Mouse (Mus musculus) urinary bladder, postnatal 25 days (tissue): ENCODE measurements at regions not wholly inside any gene's neighbourhood (a gene's known extent, or its start where the extent isn't known, plus 50 kb on each side); places are given as distances from the start of the nearest gene placed in this dataset.

Experiments
- DNase-seq: peaks from one replicate; pipeline ENCODE4 v3.0.0; 2022; ENCODE audit warnings: low spot score

DNA sequence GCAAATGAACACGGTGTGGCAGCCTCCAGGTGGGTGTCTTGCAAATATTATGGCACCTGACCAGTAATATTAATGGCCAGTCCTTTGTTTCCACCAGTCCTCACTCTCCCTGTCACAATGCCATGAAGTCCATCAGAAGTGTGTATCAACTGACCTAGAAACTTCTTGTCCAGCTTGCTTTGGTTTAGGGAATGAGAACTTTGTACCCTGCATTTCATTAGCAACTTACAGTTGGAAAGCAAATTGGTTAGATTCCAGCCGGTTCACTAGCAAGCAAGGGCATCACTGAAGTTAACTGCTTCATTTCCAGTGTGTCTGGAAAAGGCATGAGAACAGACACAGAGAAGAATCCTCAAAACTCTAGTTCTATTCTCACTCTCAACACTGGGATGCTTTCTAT lies 178.1 kb upstream of the Lyplal1 start:
- DNase-seq, result no peak

DNA sequence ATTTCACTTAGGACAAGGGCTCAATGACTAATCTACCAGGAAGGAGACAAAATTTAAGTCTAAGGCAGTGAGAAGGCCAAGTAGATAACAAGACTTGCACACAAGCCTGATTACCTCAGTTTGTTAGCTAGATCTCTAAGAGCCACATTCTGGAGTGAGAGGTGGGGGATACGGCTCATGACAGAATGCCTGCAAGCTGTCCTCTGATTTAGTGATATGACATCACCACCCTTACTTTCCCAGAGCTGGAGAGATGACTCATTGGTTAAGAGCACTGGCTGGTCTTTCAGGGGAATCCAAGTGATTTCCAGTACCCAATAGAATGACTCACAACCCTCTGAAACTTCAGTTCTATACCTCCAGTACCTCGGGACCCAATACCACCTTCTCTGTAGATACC lies 177.5 kb upstream of the Lyplal1 start:
- no peak for DNase-seq

DNA sequence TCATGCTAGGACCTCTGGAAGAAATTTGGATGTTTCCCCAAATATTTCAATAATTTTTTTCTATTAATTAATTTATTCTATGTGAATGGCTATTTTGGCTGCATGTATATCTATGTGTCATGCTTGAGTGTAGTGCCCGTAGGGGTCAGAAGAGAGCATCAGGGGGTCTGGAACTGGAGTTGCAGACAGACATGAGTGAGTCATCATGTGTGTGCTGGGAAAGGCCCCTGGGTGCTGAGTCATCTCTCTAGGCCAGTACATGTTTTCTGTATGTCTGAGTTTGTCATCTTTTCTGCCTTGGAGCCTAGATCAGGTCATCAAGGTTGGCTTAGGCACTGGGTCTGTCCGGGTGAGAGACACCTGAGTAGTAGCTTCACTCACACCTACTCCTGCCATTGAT lies 172.0 kb upstream of the Lyplal1 start:
- DNase-seq, result no peak

DNA sequence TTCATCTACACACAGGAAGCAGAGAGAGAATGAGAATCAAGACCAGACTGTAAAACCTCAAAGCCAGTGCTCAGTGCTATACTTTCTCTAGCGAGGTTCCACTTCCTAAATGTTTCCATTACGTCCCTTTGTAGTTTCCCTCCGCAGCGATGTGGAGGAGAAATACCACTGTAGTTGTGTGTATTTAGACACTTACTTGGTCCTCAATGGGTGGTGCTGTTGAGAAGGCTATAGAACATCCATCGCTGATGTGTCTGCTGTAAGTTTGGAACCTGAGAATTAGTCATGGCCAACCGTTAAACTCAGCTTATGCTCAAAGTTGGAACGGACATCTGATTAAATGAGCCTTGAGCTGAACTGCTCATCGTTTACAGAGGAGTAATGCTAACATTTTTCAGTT lies 170.7 kb upstream of the Lyplal1 start:
- DNase-seq, result no peak

DNA sequence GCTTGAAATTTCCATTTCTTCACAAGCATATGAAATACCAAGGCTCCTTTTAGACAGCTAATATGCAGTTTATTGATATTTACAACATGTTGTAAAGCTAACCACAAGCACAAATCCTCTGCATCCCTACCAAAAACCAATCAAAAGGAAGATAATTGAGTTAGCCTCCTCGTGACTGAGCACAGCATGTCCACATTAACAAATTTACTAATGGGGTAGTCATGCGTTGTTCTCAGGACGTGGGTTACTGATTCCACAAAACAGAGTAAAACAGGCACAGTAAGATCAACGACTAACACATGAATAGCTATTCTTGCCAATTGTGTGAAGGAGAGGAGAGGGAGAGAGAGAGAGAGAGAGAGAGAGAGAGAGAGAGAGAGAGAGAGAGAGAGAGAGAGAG lies 169.3 kb upstream of the Lyplal1 start:
- DNase-seq, result no peak

DNA sequence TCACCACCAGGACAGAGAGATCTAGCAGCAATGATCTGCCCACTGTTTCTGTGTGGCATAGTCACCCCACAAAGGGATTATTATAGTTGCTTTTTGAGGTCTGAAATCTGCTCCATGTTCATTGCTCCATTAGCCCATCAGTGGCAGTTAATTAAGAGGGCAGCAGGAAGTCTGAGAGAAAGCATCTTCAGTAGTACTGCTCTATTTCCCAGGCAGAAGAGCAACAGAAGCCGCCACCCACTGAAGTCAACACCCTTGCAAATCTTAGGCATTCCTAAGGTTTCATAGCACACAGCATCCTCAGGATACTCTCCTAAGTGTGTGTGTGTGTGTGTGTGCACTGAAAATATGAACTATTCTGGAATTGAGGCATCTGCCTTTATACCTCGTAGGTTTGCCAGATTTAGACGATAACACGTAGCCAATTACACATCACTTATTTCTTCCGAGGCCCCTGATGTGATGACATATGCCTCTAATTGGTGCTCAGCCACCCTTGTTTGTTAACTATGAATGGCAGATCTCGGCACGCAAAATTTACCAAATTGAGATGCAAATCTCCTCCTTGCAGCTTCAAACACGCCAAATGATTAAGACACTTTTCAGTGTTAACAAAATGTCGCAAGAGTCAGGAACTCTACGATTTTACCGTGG lies 161.0 kb upstream of the Lyplal1 start:
- no peak for DNase-seq

DNA sequence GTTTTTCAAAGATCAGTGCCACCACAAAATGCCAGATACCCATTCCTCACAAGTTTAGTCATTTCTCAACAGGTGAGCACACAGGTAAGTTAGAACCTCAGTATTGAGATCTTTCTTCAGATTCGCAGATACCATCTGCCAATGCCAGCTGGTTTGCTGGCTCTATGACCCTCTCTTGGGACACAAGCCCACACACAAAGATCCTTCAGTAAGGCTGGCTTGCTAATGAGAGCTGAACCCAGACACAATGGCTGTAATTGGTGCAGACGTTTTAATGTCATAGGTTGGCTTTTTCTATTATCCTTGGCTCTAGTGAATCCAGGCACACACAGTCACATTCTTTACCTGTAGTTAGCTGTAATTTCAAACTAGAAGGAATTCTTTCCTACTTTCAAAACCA lies 154.3 kb upstream of the Lyplal1 start:
- no peak for DNase-seq

DNA sequence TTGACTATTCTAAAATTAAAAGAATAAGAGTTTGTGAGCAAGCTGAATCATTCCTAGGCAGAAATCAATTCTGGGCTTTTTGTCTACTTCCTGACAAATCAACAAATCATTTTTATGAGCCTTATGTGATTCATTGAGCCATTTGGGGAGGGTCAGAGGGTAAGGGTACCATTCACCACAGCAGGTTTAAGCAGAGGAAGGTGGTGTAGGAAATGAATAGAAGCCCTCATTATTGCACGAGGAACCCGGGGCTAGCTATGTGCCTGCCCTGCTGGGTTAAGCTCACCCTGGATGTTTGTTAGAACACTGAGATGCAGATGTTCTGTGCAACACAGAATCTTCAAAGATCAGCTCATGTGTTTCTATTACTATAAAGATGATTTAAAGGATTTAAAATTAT lies 150.2 kb upstream of the Lyplal1 start:
- DNase-seq, result no peak

DNA sequence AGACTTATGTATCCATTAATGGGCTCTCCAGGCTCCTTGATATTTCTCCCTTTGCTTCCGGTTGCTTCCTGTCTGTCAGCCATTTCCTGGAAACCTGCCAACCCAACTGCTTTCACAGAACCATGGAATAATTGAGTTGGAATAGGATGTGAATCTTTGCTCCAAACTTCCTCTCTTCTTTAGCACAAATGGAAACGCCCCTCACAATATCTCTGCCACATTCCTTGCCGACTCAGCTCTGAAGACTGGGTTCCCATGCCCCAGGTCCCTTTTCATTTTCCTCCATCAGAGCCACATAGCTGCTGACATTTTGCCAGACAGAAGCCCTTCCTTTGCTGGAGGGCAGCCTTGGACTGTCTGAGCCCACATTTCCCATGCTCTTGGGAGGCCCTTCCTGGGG lies 147.5 kb upstream of the Lyplal1 start:
- DNase-seq, result no peak

DNA sequence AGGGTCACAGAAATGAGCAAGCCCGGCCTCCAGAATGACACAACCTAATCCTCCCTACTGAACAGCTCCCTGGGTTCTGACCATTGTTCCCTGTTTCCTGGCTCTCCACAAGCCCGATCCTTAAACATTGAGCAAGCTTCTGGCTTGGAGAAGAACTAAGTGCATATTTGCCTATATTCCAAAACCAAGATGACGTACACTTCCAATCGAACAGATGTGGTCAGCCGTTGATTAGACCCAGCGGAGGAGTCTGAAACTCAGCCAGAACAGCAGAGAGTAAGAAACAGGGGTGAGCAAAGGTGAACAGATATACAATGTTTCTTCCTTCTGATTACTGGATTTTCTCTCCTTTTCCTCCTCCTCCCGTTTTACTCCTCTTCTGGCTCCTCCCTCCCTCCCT lies 146.8 kb upstream of the Lyplal1 start:
- DNase-seq, result no peak

DNA sequence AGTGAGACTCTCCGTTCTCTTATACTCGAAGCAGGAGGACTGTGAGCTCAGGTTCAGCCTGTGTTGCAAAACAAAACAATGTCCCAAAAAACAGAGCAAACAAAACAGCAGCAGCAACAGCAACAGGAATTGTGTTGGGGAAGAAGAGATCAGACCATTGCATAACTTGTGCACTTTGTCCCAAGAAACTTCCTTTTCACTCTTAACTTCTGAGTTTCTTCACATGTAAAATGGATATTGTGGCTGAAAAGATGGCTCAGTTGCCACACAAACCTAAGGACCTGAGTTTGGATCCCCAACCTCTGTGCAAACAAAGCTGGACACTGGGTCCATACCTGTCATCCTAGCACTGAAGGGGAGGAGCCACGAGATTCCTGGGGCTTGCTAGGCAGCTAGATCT lies 146.1 kb upstream of the Lyplal1 start:
- DNase-seq, result no peak

DNA sequence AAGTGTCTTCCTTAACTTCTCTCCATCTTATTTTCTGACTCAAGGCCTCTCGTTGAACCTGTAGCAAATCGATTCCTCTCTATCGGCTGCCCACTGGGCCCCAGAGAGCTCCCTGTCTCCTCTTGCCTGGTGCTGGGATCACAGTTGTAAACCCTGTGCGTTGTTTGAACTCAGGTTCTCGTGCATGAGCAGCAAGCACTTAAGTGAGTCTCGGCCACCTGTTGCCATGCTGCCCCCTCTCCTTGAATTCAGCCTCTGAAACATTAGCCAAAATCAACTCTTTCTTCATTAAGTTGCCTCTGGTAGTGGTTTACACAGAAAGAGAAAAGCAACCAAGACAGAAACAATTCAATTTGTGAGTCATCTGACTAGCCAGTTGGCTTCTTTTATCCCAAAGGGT lies 144.9 kb upstream of the Lyplal1 start:
- no peak for DNase-seq

DNA sequence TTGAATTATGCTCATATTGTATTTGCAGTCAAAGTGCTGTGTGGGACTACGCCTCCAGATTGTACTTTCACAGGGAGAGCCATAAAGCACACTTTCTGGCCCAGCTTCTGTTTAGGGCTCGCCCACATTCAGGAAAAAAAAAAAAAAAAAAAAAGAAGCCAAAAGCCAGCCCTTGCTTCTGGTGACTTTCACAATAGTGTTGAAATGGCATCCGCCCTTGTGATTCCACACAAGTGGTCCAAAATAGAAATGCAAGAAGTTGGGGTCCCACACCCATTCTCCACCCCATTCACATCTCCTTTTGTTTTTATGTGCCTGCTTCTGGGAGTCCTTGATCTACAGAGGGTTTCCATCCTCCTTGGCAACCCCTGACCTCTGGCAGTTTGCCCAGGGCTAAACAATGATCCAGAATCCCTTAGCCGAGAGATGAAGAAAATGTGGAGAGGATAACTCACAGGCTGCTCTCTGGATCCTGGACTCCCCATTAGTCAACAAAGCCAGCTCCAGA lies 144.3 kb upstream of the Lyplal1 start:
- DNase-seq, result peak; percentile 56

DNA sequence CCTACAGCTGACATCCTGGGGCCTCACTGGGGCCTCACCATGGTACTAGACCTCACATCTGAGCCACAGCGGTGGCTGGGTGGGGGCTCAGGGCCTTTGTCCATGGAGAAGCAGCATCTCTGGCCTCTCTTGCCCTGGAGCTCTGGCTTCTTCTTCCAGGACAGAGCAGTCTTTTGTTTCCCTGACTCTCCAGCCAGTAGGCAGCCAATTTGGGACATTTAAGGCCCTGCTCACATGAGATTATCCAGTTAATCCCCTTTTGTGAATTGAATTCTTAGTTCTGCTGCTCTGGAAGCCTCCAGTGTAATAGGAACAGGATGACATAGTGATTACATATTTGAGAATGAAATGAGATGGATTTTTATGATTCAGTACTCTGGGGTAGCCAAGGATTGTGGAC lies 140.5 kb upstream of the Lyplal1 start:
- no peak for DNase-seq

DNA sequence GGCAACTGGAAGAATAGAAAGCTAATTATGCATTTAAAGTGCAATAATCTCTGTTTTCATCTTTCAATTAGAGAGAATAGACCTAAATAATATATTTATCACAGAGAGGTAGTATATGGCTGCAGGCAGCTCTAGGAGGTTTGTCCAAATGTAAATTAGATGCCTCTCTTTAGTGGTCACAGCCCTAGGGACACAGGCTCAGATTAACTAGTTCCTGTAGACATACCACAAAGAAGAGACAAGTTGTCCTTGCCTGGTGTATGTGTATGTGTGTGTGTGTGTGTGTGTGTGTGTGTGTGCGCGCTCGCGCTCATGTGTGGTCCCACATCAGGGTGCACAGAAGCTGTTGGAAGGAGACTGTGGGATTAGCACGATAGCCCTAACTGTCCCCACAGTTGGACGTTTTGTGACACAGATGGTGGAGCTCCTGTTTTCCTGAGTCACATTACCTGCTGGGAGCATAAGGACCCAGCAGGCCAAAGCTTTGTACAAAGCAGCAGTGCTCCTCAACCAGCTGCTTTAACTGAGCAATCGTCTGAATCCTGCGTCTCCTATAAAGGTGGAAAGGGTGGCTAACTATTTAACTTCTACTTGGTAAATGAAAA lies 138.5 kb upstream of the Lyplal1 start:
- DNase-seq, result no peak

DNA sequence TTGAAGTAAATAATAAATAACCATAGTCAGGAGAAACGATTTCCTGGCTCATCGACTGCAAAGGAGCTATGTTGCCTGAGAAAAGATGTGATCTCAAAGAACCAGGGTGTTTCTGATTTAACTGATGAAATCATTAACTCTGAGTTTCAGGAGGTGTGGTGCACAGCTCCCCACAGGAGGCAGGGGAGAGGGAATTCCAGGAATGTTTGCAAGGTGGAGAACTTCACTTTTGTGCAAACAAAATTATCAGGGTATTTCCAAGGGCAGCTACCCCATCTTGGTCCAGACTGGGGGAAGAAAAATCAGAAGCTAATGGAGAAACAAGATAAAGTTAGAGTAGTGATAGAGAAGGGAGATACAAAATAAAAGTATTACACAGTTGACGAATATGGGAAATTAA lies 137.4 kb upstream of the Lyplal1 start:
- DNase-seq, result no peak

DNA sequence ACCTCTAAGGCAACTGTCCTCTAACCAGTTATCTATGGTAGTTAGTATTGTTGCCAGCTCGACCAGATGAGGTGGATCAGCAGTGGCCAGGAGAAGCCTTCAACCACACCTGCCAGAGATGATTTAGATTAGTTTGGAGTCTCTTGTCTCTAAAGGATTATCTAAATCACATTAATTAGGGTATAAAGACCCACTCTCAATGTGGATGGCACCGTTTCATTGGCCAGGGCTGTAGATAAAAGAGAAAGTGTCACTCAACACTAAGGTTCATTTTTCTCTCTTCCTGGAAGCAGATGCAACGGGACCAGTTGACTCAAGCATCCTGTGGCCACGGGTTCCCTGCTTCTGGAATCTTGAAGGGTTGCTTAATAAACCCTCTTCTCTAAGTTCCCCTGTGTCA lies 135.4 kb upstream of the Lyplal1 start:
- no peak for DNase-seq

DNA sequence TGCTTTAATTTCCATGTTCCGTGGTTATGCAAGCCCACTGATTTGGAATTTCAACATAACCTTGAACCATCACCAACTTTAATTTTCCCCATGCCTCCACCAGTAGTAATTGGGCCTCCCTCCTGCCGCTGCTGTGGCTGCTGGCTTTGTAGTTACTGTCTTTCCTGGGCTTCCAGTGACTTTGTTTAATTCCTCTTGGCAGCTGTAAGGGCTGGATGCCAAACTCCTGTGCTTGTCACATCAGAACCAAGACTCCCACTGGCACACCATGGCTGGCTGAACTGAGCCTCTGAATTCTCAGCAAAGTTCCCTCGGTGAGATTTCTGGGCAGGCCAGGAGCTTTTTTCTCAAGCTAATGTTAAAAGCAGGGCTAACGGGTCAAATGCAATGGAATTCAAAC lies 133.2 kb upstream of the Lyplal1 start:
- DNase-seq, result peak; percentile 6

DNA sequence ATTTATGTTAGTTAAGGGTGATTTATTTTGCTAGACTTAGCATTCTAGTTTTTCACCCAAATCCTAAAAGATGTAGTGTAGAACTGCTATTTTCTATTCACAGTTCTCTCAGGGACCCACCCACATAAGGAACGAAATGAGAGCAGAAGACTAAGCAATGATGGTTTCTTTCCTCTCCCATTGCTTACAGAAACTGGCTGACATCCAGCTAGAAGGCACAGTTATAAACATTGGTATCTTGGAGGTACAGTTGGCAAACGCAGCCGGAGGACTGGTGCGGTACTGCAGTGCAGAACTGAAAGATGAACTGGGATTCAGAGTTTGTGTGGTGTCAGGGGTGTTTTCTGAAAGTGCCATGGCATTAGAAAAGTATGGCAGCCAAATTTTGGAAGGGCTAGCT lies 132.1 kb upstream of the Lyplal1 start:
- DNase-seq, result no peak

DNA sequence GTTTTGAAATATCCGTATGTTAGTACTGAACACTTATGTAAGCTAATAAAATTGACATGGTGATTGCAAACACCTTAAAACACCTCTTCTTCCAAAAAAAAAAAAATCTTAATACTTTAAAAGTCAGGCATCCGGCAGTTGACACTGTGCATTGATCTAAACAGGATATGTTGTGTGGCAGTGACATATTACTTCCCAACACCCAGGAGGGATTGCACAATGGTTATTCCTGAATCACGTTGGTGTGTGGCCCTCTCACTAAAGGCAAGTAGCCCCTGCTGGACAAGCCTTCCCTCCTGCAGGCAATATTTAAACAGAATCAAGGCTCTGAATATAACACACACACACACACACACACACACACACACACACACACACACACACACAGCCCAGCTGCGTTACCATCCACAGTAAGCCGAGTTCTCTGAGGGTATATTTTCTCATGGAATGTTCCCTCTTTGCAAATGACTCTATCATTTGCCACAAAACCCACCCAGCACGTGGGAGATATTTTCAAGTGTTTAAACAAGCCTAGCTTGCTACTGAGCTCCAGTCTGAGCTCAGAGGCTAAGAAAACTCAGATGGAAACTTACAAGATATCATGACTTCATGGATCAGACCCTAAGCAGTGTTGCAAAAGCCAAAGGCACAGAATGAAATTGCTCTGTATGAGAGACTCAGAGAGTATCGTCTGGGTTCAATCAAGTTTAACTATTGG lies 128.8 kb upstream of the Lyplal1 start:
- DNase-seq, result no peak

DNA sequence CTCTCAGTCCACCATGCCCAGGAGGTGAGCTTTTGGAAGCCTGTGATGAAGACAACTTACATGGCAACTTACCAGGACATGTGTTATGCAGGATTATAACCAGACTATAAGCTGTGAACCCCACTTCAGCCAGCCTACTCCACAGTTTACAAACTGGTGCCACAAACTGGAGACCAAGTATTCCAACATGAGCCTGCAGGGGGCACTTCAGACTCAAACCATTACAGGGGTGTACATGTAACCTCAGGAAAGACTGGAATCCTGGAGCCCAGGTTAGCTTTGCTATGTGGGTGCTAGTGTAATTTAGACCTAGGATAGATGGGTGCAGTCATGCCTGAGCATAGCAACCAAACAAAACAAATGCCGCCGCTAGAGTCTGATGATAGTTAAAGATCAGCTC lies 124.0 kb upstream of the Lyplal1 start:
- DNase-seq, result no peak

DNA sequence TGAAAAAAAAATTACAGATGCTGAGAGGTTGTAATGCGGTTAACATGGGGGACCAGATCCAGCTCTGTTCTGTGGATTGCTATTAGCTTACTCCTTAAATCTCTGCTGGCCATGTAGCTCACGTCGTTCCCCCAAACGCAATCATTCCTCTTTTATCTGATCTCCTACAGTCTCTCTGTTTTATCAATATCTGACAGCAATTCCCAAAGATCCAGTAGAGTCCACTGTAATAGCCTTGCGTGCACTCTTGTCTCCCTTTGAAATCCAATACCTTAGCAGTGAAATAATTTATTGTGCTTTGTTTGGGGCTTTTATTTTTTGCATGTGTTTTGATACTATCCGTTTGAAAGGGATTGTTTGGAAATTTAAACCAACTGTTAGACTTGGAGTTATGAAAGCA lies 120.4 kb upstream of the Lyplal1 start:
- no peak for DNase-seq

DNA sequence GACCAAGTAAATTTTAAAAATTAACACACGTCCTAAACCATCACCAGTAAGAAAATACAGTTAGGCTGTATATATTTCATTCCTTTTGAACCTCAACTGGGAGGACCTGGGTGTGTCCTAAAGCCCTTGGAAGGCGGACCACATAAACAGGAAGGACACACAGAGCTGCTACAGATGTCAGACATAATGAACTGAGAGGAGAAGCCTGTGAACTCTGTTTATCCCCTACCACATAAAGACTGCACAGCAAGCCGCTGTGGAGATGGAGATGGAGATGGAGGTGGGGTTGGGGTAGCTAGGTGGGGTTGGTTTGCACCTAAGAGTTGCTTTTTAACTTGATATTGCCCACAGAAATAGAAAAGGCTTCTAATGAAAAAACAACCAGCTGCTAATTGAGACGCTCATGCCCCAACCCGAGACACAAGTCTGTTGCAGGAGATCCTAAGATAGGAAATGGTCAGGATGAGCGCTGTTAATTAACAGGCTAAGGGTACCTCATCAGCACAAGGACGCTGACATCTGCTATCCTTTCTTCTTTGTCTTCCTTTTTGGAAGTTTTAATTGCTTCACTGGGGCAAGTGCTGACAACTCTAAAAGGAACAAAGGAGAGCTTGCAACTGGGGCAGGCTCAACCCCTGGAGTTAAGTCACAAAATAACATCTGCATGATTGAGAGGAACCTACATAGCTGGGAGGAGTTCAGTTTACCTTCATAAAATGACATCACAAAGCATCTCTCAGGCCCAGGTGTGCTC lies 119.3 kb upstream of the Lyplal1 start:
- DNase-seq, result no peak
